Mouse (Mus musculus) C2C12 (cell line): Measurements from ENCODE around the gene Dnajc16.

Source experiments
- CEBPB ChIP-seq: IDR thresholded peaks from one replicate; pipeline ENCODE4 v1.6.1; 2011; ENCODE audit warnings: low read depth, mild to moderate bottlenecking, control low read depth, moderate library complexity
- CTCF ChIP-seq: IDR thresholded peaks from one replicate; pipeline ENCODE4 v1.5.1; 2011; ENCODE audit not compliant: control insufficient read depth, insufficient read depth, insufficient read length
- FOSL1 ChIP-seq: IDR thresholded peaks from one replicate; pipeline ENCODE4 v1.8.0; 2011; ENCODE audit warnings: mild to moderate bottlenecking, low read length; ENCODE audit not compliant: poor library complexity, insufficient read depth, severe bottlenecking
- MAX ChIP-seq: IDR thresholded peaks from one replicate; pipeline ENCODE4 v1.6.1; 2011; ENCODE audit warnings: mild to moderate bottlenecking, control low read depth
- MYOD1 ChIP-seq: IDR thresholded peaks from one replicate; pipeline ENCODE4 v1.6.1; 2011; ENCODE audit warnings: low read depth; ENCODE audit not compliant: control insufficient read depth, insufficient read length
- MYOG ChIP-seq: IDR thresholded peaks from one replicate; pipeline ENCODE4 v1.6.1; 2011; ENCODE audit not compliant: control insufficient read depth, insufficient read length; ENCODE audit errors: extremely low read depth

DNA sequence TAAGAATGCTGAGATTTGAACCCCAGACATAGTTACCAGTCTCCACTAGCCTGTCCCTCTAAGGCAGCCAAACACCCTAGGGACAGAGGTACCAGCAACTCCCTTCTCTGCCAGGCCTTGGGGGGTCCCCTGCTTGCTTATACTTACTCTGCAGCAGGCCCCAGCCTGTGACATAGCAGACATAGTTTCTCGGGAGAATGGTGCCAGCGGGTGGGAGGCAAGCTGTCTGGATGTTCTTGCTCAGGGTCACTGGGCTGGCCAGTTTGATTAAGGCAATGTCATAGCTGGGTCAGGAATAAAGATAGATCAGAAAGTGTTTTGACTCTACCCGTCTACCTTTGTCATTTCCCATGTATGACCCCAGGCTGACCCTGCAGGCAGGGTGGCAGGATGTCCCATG is 30.4 kb upstream of the Dnajc16 start:
- no peak for TF ChIP-seq CTCF
- no peak for TF ChIP-seq MYOD1
- no peak for TF ChIP-seq CEBPB
- TF ChIP-seq FOSL1: no peak
- no peak for TF ChIP-seq MAX
- no peak for TF ChIP-seq MYOG
